8 mouse cellular contexts compared by ENCODE assay signal in the genomic region with DNA sequence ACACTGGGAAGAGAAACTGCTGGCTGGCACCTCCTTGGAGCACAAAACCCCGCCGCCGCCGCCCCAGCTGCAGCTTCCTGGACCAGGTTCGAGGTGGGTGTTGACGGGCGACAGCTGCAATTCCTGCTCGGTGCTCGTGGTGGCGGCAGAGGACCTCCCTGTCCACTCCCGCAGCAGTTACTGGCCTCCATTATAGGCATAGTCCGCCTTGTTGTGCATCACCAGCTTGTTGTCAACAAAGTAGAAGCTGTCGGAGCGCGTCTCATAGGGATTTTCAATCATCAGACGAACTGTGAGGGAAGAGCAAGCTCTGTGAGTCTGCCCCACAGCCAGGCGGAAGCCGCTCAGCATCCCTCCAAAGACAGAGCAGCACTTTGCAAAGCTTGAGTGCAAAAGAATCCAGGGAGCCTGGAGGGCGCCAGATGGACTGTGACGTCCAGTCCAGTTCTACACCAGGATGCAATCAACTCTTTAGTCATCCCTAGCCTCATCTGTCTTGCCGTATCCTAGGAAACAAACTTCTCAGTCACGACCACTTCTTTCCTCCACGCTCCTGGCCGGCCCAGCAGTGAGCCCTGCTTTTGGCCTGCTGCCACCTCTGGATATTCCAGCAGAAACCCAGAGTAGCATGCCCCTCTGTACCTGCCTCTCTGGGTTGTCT. TPM values are rescaled to one million over a fixed set of nuclear protein-coding genes. Genes with fewer than 3 reads are reported as not detected.
DNase-seq lines count a peak whose midpoint lies in the region; ATAC-seq and TF ChIP-seq lines count a peak whose summit lies in the region.

No protein-coding gene starts in this region.

- no peak overlapping the region for H3K9ac ChIP-seq in lung, postnatal 0 days (replicated peaks; ENCODE audit: low read depth)

- H3K36me3 ChIP-seq in hindbrain, embryonic 10.5 days: peaks cover 82% of the 10 kb centered on the region
- peaks cover 11% of the 10 kb centered on the region for H3K36me3 ChIP-seq in lung, postnatal 0 days (ENCODE audit: insufficient read depth, low read length)

- no peak for TF ChIP-seq EP300 in lung, postnatal 0 days (IDR thresholded peaks at IDR 0.05)

- WGBS in hindbrain, embryonic 10.5 days: 31% methylated on average over 24 of the region's 24 CpGs
- 22% methylated on average over 24 of the region's 24 CpGs for WGBS in lung, postnatal 0 days

- DNase-seq in NIH3T3 (ENCODE audit: low read depth): peak; percentile 84
- DNase-seq in cerebellum, adult 8-10 months: peak; percentile 88
- peak; percentile 66 for DNase-seq in forelimb bud, embryonic 11.5 days (ENCODE audit: low read depth, low spot score)
- peak; percentile 81 for DNase-seq in hindbrain, embryonic 10.5 days (ENCODE audit: low spot score)
- DNase-seq in layer of hippocampus, adult 9-11 months: peak; percentile 87
- peak; percentile 91 for DNase-seq in lung, postnatal 0 days (ENCODE audit: low spot score)
- DNase-seq in ovary, postnatal 14 days (ENCODE audit: low spot score): peak; percentile 77
- peak; percentile 91 for DNase-seq in thymus, postnatal 25 days

- ATAC-seq in lung, postnatal 0 days: peak; percentile 91

- H3K4me3 ChIP-seq in hindbrain, embryonic 10.5 days: no peak overlapping the region
- no peak overlapping the region for H3K4me3 ChIP-seq in lung, postnatal 0 days (ENCODE audit: low read depth, low read length)

- no peaks in the 10 kb centered on the region for H3K27me3 ChIP-seq in hindbrain, embryonic 10.5 days (ENCODE audit: insufficient read depth, poor library complexity, severe bottlenecking)
- no peaks in the 10 kb centered on the region for H3K27me3 ChIP-seq in lung, postnatal 0 days (replicated peaks; ENCODE audit: insufficient read depth, low read length)

- no peak overlapping the region for H3K27ac ChIP-seq in hindbrain, embryonic 10.5 days
- H3K27ac ChIP-seq in lung, postnatal 0 days (ENCODE audit: low read length): no peak overlapping the region

- peaks cover 8% of the 10 kb centered on the region; the same call in 1 of the 2 replicates for H3K4me1 ChIP-seq in hindbrain, embryonic 10.5 days (replicated peaks)
- H3K4me1 ChIP-seq in lung, postnatal 0 days (ENCODE audit: insufficient read depth, low read depth, low read length): no peaks in the 10 kb centered on the region

- peak; percentile 99 for TF ChIP-seq CTCF in lung, postnatal 0 days (IDR thresholded peaks at IDR 0.05)

- no peak overlapping the region for H3K4me2 ChIP-seq in lung, postnatal 0 days (replicated peaks; ENCODE audit: low read depth, low read length)

- H3K9me3 ChIP-seq in hindbrain, embryonic 10.5 days: no peaks in the 10 kb centered on the region
- no peaks in the 10 kb centered on the region for H3K9me3 ChIP-seq in lung, postnatal 0 days (ENCODE audit: low read length)

RNA-seq across cellular contexts. Expression of a gene that starts 6.2 kb away (rescaled TPM):
- 67.2 and 70.6 TPM in 2 replicates for polyA plus RNA-seq in hindbrain, embryonic 10.5 days (2016; fragmentation: Nextera tagmentation; extraction: Ambion mirVana)
- polyA plus RNA-seq in lung, postnatal 0 days (2015; fragmentation: Nextera tagmentation; extraction: Ambion mirVana): 43.6 and 43.9 TPM in 2 replicates

RNA-seq across cellular contexts. Expression of a gene that starts 9.4 kb away (rescaled TPM):
- 66.9 and 74.6 TPM in 2 replicates for polyA plus RNA-seq in hindbrain, embryonic 10.5 days (2016; fragmentation: Nextera tagmentation; extraction: Ambion mirVana)
- polyA plus RNA-seq in lung, postnatal 0 days (2015; fragmentation: Nextera tagmentation; extraction: Ambion mirVana): 21.8 and 24.8 TPM in 2 replicates

RNA-seq across cellular contexts. Expression of a gene that starts 27.2 kb away (rescaled TPM):
- polyA plus RNA-seq in hindbrain, embryonic 10.5 days (2016; fragmentation: Nextera tagmentation; extraction: Ambion mirVana): 22.3 and 22.8 TPM in 2 replicates
- polyA plus RNA-seq in lung, postnatal 0 days (2015; fragmentation: Nextera tagmentation; extraction: Ambion mirVana): 32.4 and 32.5 TPM in 2 replicates

RNA-seq across cellular contexts. Expression of a gene that starts 32.6 kb away (rescaled TPM):
- polyA plus RNA-seq in hindbrain, embryonic 10.5 days (2016; fragmentation: Nextera tagmentation; extraction: Ambion mirVana): 59.5 and 71.1 TPM in 2 replicates
- 15.0 and 17.5 TPM in 2 replicates for polyA plus RNA-seq in lung, postnatal 0 days (2015; fragmentation: Nextera tagmentation; extraction: Ambion mirVana)
